9 mouse cellular contexts compared by ENCODE assay signal in the genomic region with DNA sequence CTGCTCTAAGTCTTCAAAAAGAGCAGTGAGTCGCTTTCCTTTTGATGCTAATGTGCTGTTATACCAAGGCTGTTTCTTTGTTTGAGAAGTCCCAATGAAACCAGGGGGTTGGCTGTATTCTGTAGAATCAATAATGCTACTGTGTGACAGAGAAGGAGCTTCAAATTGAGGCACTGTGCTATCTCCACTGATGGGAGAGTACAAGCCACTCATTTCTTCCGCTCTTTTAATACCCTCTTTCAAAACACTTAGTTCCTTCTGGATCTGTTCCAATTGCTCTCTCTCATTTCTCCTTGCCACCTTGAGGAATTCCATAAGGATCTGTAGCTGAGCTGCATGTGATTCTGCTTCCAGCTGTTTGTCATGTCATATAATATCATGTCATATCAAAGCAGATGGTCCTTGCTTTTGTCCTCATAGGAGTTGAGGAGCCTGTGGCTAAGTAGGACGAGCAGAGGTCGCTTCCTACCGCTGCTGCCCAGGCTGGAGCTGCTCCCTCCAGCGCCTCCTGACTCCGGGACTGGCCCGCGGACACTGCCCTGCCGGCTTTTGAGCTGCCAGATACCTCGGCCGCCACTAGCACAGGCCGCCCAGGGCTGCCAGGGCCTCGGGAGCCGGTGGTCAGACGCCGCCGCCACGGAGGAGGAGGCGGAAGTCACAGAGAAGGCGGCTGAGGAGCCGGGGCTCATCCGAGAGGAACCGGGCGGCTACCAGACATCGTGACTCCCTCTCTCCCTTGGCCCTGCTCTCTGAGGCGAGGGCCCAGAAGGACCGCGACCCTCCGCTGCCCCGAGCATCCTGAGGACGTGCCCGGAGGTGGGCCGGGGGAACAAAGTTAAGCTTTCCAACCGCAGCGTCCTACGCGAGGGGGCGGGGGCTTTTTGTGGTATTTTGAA. TPM values are rescaled to one million over a fixed set of nuclear protein-coding genes. Genes with fewer than 3 reads are reported as not detected.
A peak's percentile ranks its signal among the peaks of the same experiment; 100 is the strongest.
DNase-seq lines count a peak whose midpoint lies in the region; ATAC-seq and TF ChIP-seq lines count a peak whose summit lies in the region.
"Had no signal": no experiment of that assay in that cellular context is flagged by ENCODE, and none has a peak within 500 bp of the region (broad histone marks: within the 10 kb centered on the region; RNA-seq: fewer than 3 reads in every experiment).

No protein-coding gene starts in this region.

- H3K27me3 ChIP-seq in forebrain, embryonic 12.5 days = peaks cover 10% of the 10 kb centered on the region; the same call in 1 of the 2 replicates
- 0 out of 2 replicates have a peak, but pooled peaks cover 3% of the 10 kb centered on the region for H3K27me3 ChIP-seq in intestine, embryonic 16.5 days (replicated peaks; ENCODE audit: control insufficient read depth, insufficient read depth, low read length)
- peaks cover 33% of the 10 kb centered on the region for H3K27me3 ChIP-seq in megakaryocyte, embryonic 14.5 days (replicated peaks)

- no peaks in the 10 kb centered on the region for H3K4me1 ChIP-seq in ES-E14 (ENCODE audit: control insufficient read depth in 2 of 2, insufficient read depth in 2 of 2, low read length in 2 of 2, poor library complexity in 1 of 2)
- peaks cover 5% of the 10 kb centered on the region; the same call in 1 of the 2 replicates for H3K4me1 ChIP-seq in forebrain, embryonic 12.5 days
- 0 out of 2 replicates have a peak, but pooled peaks cover 3% of the 10 kb centered on the region for H3K4me1 ChIP-seq in intestine, embryonic 16.5 days (ENCODE audit: control insufficient read depth, insufficient read depth, low read length)
- peaks cover 5% of the 10 kb centered on the region; the same call in 1 of the 2 replicates for H3K4me1 ChIP-seq in megakaryocyte, embryonic 14.5 days

- ATAC-seq in forebrain, embryonic 12.5 days (ENCODE audit: low FRiP score) = peak; percentile 69
- ATAC-seq in intestine, embryonic 16.5 days = peak; percentile 62
- ATAC-seq in erythroblast, adult 5-6 weeks (replicated peaks; ENCODE audit: low FRiP score, poor library complexity, severe bottlenecking) = no peak

- H3K9me3 ChIP-seq in ES-E14 (ENCODE audit: control insufficient read depth, insufficient read depth, low read depth, low read length) = no peaks in the 10 kb centered on the region
- H3K9me3 ChIP-seq in forebrain, embryonic 12.5 days = no peaks in the 10 kb centered on the region
- no peaks in the 10 kb centered on the region for H3K9me3 ChIP-seq in intestine, embryonic 16.5 days (ENCODE audit: control insufficient read depth, low read length)
- no peaks in the 10 kb centered on the region for H3K9me3 ChIP-seq in megakaryocyte, embryonic 14.5 days

- H3K9ac ChIP-seq in ES-E14 (ENCODE audit: insufficient read depth, low read depth, low read length, poor library complexity, severe bottlenecking) = peak overlapping the region; percentile 79
- peak overlapping the region; percentile 61 for H3K9ac ChIP-seq in forebrain, embryonic 12.5 days
- peak overlapping the region; percentile 76 for H3K9ac ChIP-seq in intestine, embryonic 16.5 days (ENCODE audit: low read depth, low read length)

- peak overlapping the region; percentile 48 to 63; a peak in 3 of 4 replicates for H3K4me3 ChIP-seq in ES-E14 (ENCODE audit: insufficient read depth in 1 of 2, low read depth in 1 of 2, low read length in 2 of 2, poor library complexity in 1 of 2, severe bottlenecking in 1 of 2)
- H3K4me3 ChIP-seq in forebrain, embryonic 12.5 days (replicated peaks) = peak overlapping the region; percentile 45
- H3K4me3 ChIP-seq in intestine, embryonic 16.5 days (ENCODE audit: low read length) = peak overlapping the region; percentile 52
- H3K4me3 ChIP-seq in megakaryocyte, embryonic 14.5 days (replicated peaks) = peak overlapping the region; percentile 81

- WGBS in forebrain, embryonic 12.5 days = 6% methylated on average over 39 of the region's 39 CpGs
- 7% methylated on average over 38 of the region's 39 CpGs for WGBS in intestine, embryonic 16.5 days

- no peak overlapping the region for H3K27ac ChIP-seq in ES-E14 (ENCODE audit: insufficient read depth, low read depth, low read length, poor library complexity, severe bottlenecking)
- H3K27ac ChIP-seq in forebrain, embryonic 12.5 days = no peak overlapping the region
- no peak overlapping the region for H3K27ac ChIP-seq in intestine, embryonic 16.5 days (ENCODE audit: low read length)

- DNase-seq in cerebellum, postnatal 14 days = peak; percentile 29 to 33
- no peak for DNase-seq in cerebellum, adult 8-10 months
- DNase-seq in ES-E14 (ENCODE audit: low read depth, low spot score) = no peak
- DNase-seq in urinary bladder, adult 18-20 months (ENCODE audit: low spot score in 2 of 2) = no peak

- in situ Hi-C loops in ES-E14 (cut with MboI; ENCODE audit: low sequenced_read_pairs in 2 of 2, unreplicated experiment in 2 of 2) = no loop called here

- no peaks in the 10 kb centered on the region for H3K36me3 ChIP-seq in ES-E14 (ENCODE audit: control insufficient read depth, insufficient read depth, low read length, poor library complexity, severe bottlenecking)
- no peaks in the 10 kb centered on the region for H3K36me3 ChIP-seq in forebrain, embryonic 12.5 days (replicated peaks)
- no peaks in the 10 kb centered on the region for H3K36me3 ChIP-seq in intestine, embryonic 16.5 days (ENCODE audit: control insufficient read depth, insufficient read depth, low read length)
- no peaks in the 10 kb centered on the region for H3K36me3 ChIP-seq in megakaryocyte, embryonic 14.5 days (replicated peaks; ENCODE audit: low read length)

- peak overlapping the region; percentile 75 for H3K4me2 ChIP-seq in forebrain, embryonic 12.5 days
- H3K4me2 ChIP-seq in intestine, embryonic 16.5 days (ENCODE audit: low read depth, low read length) = peak overlapping the region; percentile 92

TF ChIP-seq in ES-E14, 5 proteins besides CTCF, POLR2A, EP300 and RAD21:
- TF ChIP-seq MAFK (IDR thresholded peaks at IDR 0.05; ENCODE audit: insufficient read depth, low read depth, low read length) (no peak), HCFC1 (IDR thresholded peaks at IDR 0.05; ENCODE audit: borderline replicate concordance, insufficient read depth, low read length) (no peak), CHD2 (IDR thresholded peaks at IDR 0.05; ENCODE audit: low read depth, low read length) (no peak), ZNF384 (IDR thresholded peaks at IDR 0.05; ENCODE audit: low read depth, low read length) (no peak), ZC3H11A (IDR thresholded peaks at IDR 0.05; ENCODE audit: borderline replicate concordance, low read depth, low read length) (no peak)

RNA-seq across cellular contexts. Expression of gene Ybx3, which starts 45.1 kb away (rescaled TPM):
- 275 and 332 TPM in 2 replicates for total RNA-seq in ES-E14 (2012; rRNA removed)
- 29.9 and 33.8 TPM in 2 replicates for polyA plus RNA-seq in forebrain, embryonic 12.5 days (2016; fragmentation: Nextera tagmentation; extraction: Ambion mirVana)
- 31.7 and 33.8 TPM in 2 replicates for polyA plus RNA-seq in intestine, embryonic 16.5 days (2015; fragmentation: Nextera tagmentation; extraction: Ambion mirVana)
- 690 and 1,206 TPM in 2 replicates for polyA plus RNA-seq in megakaryocyte, embryonic 14.5 days (2012; ENCODE audit: insufficient read depth, low replicate concordance)
- total RNA-seq in erythroblast, adult 5-6 weeks (2015; ENCODE audit: low replicate concordance) = 299 and 322 TPM in 2 replicates
- total RNA-seq in erythroblast, adult 5-6 weeks (2017; ENCODE audit: low replicate concordance) = 366 and 388 TPM in 2 replicates

RNA-seq across cellular contexts. Expression of gene 5430401F13Rik, which starts 52.8 kb away (rescaled TPM):
- total RNA-seq in ES-E14 (2012; rRNA removed) = not detected in 2 replicates
- not detected in 2 replicates for polyA plus RNA-seq in forebrain, embryonic 12.5 days (2016; fragmentation: Nextera tagmentation; extraction: Ambion mirVana)
- not detected in 2 replicates for polyA plus RNA-seq in intestine, embryonic 16.5 days (2015; fragmentation: Nextera tagmentation; extraction: Ambion mirVana)
- polyA plus RNA-seq in megakaryocyte, embryonic 14.5 days (2012; ENCODE audit: insufficient read depth, low replicate concordance) = not detected in 2 replicates
- total RNA-seq in erythroblast, adult 5-6 weeks (2015; ENCODE audit: low replicate concordance) = not detected in 2 replicates
- total RNA-seq in erythroblast, adult 5-6 weeks (2017; ENCODE audit: low replicate concordance) = not detected in 2 replicates
- polyA plus RNA-seq: gonadal fat pad, adult 2 months had no signal

RNA-seq across cellular contexts. Expression of gene Gm6619, which starts 52.8 kb away (rescaled TPM):
- not detected in 2 replicates for total RNA-seq in ES-E14 (2012; rRNA removed)
- not detected in 2 replicates for polyA plus RNA-seq in forebrain, embryonic 12.5 days (2016; fragmentation: Nextera tagmentation; extraction: Ambion mirVana)
- polyA plus RNA-seq in intestine, embryonic 16.5 days (2015; fragmentation: Nextera tagmentation; extraction: Ambion mirVana) = not detected in 2 replicates
- not detected in 2 replicates for polyA plus RNA-seq in megakaryocyte, embryonic 14.5 days (2012; ENCODE audit: insufficient read depth, low replicate concordance)
- not detected in 2 replicates for total RNA-seq in erythroblast, adult 5-6 weeks (2015; ENCODE audit: low replicate concordance)
- not detected in 2 replicates for total RNA-seq in erythroblast, adult 5-6 weeks (2017; ENCODE audit: low replicate concordance)
- polyA plus RNA-seq: gonadal fat pad, adult 2 months had no signal

Comparison
In these comparisons a context has a peak if more than half of its experiments do, and no peak if none do; other contexts are left out.
1. DNase-seq: peak in cerebellum, postnatal 14 days (2 of 2); none in cerebellum, adult 8-10 months (single experiment), ES-E14 (single experiment) and urinary bladder, adult 18-20 months (0 of 2).
2. RNA of gene Ybx3, which starts 45.1 kb away (polyA plus RNA-seq): 690 to 1,206 TPM in megakaryocyte, embryonic 14.5 days; 31.7 to 33.8 TPM in intestine, embryonic 16.5 days and 29.9 to 33.8 TPM in forebrain, embryonic 12.5 days; every median in the first group is over 10 times any median in the second.
3. Peak in every context shown above with its lines, with median percentiles within 50 percentile points of each other: H3K4me3 ChIP-seq and H3K9ac ChIP-seq.